Mouse (Mus musculus) left cerebral cortex, postnatal 25 days (tissue): ENCODE results near the gene Vasp. TPM values are rescaled to one million over a fixed set of nuclear protein-coding genes. Genes with fewer than 3 reads are reported as not detected.
"Not testable (repeated sequence)": the region's sequence is repeated elsewhere in the genome, so short reads cannot be mapped to it uniquely, and the experiment has no call there.

Source experiments
- DNase-seq, 2 experiments: peaks; one replicate each; pipeline ENCODE4 v3.0.0; 2022; ENCODE audit warnings: low spot score in 2 of 2, mixed read lengths in 1 of 2
- intact Hi-C: fragments of 180-260 bp; cut with DNase I; formaldehyde crosslinking; loops from one replicate; pipeline ENCODE4 v1.15.1; 2025
- total RNA-seq, 2 experiments: library from RNA; stranded (reverse); gene quantifications; 2 replicates each; pipeline ENCODE4 v1.2.3; 2021

Vasp gene
- total RNA-seq, 2 experiments from 2014 or later, result 13.1 to 14.3 TPM

DNA sequence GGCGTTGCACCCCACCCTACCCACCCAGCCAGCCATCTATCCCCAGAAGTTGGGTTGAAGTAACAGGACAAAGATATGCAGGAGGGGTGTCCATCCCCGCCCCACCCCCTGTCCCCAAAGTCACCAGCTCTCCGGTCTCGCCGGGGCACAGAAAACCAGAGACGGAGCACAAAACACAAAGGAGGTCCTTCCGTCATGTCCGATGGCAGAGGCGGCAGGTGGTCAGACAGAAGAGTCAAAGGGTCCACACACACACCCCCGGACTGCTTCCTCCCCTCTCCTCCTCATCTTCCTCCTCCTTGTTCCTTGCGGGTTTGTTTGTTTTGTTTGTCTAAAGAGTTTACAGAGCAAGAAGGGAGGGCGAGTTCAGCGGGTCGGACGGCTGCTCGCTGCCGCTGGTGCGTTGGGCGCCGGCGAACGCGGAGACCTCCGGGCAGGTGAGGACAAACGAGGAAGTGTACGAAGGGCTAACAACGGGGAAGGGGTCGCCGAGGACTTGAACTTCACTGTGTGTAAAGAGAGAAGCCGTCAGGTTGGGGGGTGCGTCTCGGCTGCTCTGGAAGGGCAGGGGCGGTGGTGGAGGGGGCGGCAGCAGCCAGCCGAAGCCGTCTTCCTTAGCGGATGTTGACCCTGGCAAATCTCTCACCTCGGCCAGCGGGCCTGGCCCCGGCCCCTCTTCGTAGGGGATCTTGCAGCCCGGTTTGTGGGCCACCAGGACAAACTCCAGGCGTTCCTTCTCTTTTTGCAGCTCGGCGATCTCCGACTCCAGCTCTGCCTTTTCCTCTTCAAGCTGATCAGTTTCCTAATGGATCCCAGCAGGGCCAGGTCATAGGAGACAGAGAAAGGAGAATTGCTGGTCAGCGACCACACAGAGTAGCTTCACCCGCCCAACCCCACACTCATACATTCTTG is 33.1 kb upstream of the Vasp start:
- intact Hi-C loops, result loop anchor here (5.0 kb wide), 1 partner anchor 127 kb away; the partner anchor contains the start of gene Eml2

GRCm38 (mm10) chr7:19303770-19304169 is 32.2 kb upstream of the Vasp start:
- intact Hi-C loops, result loop anchor here (5.0 kb wide), 1 partner anchor 126 kb away; the partner anchor contains the start of gene Eml2
- peak in 1 of 2 experiments; percentile 56 for DNase-seq

More for the DNA sequence above, 33.1 kb upstream of the Vasp start:
- no peak for DNase-seq

DNA sequence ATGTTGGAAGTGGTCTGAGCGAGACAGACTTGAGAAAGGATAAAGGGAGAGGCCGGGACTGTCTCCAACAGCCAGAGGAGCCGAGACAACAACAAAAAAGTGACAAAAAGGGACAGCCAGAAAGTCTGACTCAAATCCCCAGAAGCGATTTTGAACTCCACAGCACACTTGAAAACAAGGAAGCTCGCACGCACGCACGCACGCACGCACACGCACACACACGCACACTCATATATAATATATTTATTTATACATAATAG is 31.4 kb upstream of the Vasp start:
- intact Hi-C loops, result loop anchor here (5.0 kb wide), 1 partner anchor 126 kb away; the partner anchor contains the start of gene Eml2
- DNase-seq, result no peak

DNA sequence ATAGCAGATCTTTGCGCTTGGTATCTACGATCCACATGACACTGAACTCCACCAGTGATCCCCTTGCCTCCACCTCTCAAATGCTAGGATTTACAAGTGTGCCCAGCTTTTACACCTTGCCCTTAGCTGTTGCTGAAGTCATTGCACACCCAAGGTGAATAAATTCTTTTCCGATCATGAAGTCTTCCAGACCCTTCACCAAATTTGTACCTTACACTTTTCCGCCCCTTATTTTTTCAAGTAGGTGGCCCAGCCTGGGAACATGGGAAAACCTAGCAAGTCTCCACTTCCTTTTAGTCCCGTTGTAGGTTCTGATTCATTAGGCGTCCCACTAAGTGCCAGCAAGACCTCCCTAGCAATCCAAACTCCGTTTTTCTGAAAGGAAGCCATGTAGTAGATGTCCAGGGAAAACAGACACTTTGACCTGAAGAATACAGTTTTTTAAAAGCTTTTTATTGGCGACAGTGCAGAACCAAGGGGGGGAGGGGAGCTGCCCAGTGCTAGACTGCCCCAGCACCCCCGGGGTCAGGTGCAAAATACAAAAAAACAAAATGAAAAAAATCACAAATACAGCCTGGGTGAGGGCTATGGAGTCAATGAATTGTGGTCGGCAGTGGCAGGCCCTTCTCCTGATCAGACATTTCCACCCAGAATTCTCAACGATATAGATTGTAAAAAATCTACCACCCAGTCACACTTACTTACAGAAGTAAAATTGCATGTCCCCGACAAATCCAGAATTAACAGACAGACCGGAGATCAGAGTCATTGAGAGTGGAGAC is 30.8 kb upstream of the Vasp start:
- intact Hi-C loops, result loop anchor here (5.0 kb wide), 1 partner anchor 125 kb away; the partner anchor contains the start of gene Eml2
- DNase-seq, result no peak

- intact Hi-C loops, result loop anchor here (5.0 kb wide), 1 partner anchor 124 kb away; the partner anchor contains the start of gene Eml2
- DNase-seq, result no peak
Measured at GRCm38 (mm10) chr7:19301461-19302263, 30.0 kb upstream of the Vasp start.

GRCm38 (mm10) chr7:19300501-19301421 is 29.1 kb upstream of the Vasp start:
- intact Hi-C loops, result loop anchor here (1.0 to 5.0 kb wide), 2 partner anchors 43 to 123 kb away; partner anchors contain the start of gene Eml2
- peak; percentile 81 to 87 for DNase-seq

DNA sequence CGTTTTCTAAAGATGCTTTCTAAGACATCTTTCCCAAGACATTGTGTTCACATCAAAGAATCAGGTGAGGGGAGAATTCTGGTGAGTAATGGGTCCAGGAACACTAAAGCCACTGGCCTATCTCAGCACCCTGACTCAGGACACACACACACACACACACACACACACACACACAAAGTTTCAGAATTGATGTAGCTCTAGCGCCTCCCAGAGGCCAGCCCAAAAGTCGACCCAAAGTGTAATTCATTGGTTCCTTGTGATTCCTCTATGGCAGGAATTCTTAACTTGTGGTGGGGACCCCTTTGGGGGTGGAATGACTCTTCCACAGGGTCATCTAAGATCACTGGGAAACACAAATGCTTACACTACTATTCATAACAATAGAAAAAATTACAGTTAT is 27.6 kb upstream of the Vasp start:
- intact Hi-C loops, result no loop called here

GRCm38 (mm10) chr7:19297794-19298193 is 26.2 kb upstream of the Vasp start:
- intact Hi-C loops, result loop anchor here (2.0 kb wide), 1 partner anchor 59 kb away; no protein-coding TSS in a partner anchor

More for the DNA sequence above, 27.6 kb upstream of the Vasp start:
- DNase-seq, result peak in 1 of 2 experiments; percentile 52

DNA sequence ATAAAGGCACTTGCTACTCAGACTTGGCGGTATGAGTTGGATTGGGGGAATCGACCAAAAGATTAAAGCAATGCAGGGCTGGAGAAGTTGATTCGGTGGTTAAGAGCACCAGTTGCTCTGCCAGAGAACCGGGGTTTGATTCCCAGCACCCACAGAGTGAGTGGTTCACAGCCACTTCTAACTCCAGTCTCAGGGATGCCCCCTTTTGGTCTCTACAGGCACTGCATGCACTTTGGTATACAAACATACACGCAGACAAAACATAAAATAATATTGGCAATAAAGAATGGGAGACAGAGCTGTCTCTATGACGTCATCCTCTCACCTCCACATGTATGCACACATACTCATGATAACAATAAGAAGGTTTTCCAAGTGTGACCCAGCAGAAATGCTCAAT is 25.4 kb upstream of the Vasp start:
- DNase-seq, result no peak
- intact Hi-C loops, result loop anchor here (2.0 kb wide), 1 partner anchor 58 kb away; no protein-coding TSS in a partner anchor

More at GRCm38 (mm10) chr7:19297794-19298193, 26.2 kb upstream of the Vasp start:
- no peak for DNase-seq

DNA sequence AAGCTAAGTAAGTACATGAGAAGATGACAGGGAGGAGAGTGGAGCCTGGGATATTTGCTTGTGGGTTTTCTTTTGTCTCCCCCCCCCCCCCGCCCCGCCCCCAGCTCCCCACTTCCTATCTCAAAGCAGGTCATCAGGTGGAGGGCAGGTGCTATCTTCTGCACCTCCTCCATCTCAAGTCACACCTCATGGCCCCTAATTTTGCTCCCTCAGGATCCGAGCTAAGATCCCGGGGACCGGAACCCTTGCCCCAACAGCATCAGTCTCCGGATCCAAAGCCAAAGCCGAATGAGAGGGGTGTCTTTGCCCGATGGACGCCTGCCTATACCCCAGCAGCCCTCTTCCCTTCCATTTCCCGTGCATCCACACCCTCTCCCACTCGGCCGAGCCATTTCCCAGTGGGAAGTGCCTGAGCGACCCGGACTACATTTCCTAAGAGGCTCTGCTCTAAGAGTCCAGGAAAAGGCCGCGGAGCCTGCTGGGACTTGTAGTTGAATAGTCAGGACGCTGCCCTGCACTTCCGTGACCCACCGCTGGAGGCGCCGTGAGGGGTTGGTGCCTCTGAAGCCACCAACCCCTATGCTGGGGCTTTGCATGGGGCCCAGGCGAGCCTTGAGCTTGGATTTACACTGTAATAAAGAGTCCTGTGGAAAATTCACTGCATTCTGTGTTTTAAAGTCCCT is 24.0 kb upstream of the Vasp start:
- DNase-seq, result peak; percentile 94 to 97
- intact Hi-C loops, result loop anchor here (2.0 kb wide), 1 partner anchor 57 kb away; no protein-coding TSS in a partner anchor

- DNase-seq, result no peak
- intact Hi-C loops, result no loop called here
Measured at GRCm38 (mm10) chr7:19290969-19291596, 19.5 kb upstream of the Vasp start.

GRCm38 (mm10) chr7:19284763-19285162 is 13.1 kb upstream of the Vasp start:
- DNase-seq, result peak in 1 of 2 experiments; percentile 53
- intact Hi-C loops, result no loop called here

DNA sequence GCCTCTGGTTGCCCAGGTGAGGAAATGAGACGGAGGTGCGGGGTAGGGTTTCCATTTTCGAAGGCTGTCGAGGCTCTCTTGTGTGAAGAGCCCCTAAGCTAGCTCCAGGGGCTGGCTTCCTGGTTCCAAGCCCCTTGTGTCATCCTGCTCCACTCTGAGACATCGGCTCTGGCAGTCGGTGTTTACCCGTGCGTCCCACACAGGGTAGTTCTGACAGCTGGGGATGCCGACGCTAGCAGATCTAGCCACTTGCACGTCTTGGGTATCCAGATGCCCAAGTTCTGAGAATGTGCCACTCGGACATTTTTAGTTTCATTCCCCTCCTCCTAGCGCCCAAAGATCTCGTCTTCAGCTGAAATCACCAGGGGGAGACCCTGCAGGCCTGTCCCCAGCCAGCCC is 11.8 kb upstream of the Vasp start:
- intact Hi-C loops, result loop anchor here (2.0 kb wide), 1 partner anchor 45 kb away; no protein-coding TSS in a partner anchor
- DNase-seq, result peak in 1 of 2 experiments; percentile 63

DNA sequence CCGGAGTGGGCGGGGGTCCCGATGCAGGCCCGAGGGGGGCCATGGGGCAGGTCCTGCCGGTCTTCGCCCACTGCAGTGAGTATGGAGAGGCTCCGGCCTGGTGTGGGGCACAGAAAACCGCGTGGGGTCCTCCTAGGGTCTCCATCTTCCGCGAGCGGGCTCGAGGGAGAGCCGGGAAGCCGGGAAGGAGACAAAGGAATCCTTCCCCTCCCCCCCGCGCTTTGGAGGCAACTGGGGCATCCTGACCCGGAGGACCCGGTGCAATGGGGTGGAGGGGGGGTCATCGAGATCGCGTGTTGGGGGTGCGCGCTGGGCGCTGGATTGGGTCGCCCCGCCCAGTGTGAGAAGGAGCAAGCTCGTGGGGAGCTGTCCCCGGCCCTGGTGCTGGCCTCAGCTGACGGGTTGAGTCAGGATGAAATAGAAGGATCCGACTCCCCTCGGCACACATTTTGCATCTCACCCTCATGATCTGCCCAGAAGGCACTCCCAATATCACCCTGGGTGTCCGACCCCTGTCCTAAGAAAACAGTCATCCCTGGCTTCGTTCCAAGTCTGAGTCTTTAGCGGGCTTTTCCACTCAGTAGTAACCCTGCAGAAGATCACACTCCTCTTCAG is 11.3 kb upstream of the Vasp start:
- intact Hi-C loops, result loop anchor here (2.0 kb wide), 1 partner anchor 44 kb away; no protein-coding TSS in a partner anchor
- peak; percentile 44 to 46 for DNase-seq

GRCm38 (mm10) chr7:19282385-19282784 is 10.8 kb upstream of the Vasp start, which contains the start of gene Rtn2:
Gene Rtn2, plus strand, starts transcription at chr7:19282624.
- intact Hi-C loops, result loop anchor here (2.0 kb wide), 1 partner anchor 44 kb away; no protein-coding TSS in a partner anchor
- DNase-seq, result peak; percentile 79 to 87

DNA sequence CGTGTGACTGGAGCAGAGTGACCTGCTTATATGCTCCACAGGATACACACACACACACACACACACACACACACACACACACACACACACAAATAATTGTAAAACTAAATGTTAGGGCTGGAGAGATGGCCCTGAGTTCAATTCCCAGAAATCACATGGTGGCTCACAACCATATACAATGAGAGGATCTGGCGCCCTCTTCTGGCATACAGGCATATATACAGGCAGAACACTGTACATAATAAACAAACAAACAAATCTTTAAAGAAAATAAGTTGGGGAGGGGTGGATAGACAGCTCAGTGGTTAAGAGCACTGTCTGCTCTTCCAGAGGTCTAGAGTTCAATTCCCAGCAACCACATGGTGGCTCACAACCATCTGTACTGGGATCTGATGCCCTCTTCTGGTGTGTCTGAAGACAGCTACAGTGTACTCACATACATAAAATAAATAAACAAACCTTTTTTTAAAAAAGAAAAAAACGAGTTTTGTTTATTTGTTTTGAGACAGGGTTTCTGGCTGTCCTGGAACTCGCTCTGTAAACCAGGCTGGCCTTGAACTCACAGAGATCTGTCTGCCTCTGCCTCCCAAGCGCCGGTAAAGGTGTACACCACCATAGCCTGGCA is 10.2 kb upstream of the Vasp start:
- intact Hi-C loops, result loop anchor here (2.0 kb wide), 1 partner anchor 43 kb away; no protein-coding TSS in a partner anchor
- DNase-seq, result not testable (repeated sequence)
